Mouse (Mus musculus): Measurements from ENCODE around the gene Otulinl. TPM values are rescaled to one million over a fixed set of nuclear protein-coding genes. Genes with fewer than 3 reads are reported as not detected.

Otulinl gene
- polyA plus RNA-seq, 1 experiment from 2014 or later: 6.5 TPM

Other genes starting within 250 kb of the Otulinl start
- gene Ank, start 214.9 kb downstream of the Otulinl start, polyA plus RNA-seq (2015; fragmentation: Nextera tagmentation; extraction: Ambion mirVana): 9.9 and 11.5 TPM in 2 replicates
- 20.4 and 24.3 TPM in 2 replicates for gene Otulin, start 50.9 kb downstream of the Otulinl start, polyA plus RNA-seq (2015; fragmentation: Nextera tagmentation; extraction: Ambion mirVana)

All from midbrain, embryonic 13.5 days (tissue).